Mouse (Mus musculus): ENCODE data around the gene Prkce.
A peak's percentile ranks its signal among the peaks of the same experiment; 100 is the strongest.

Gene Prkce

DNA sequence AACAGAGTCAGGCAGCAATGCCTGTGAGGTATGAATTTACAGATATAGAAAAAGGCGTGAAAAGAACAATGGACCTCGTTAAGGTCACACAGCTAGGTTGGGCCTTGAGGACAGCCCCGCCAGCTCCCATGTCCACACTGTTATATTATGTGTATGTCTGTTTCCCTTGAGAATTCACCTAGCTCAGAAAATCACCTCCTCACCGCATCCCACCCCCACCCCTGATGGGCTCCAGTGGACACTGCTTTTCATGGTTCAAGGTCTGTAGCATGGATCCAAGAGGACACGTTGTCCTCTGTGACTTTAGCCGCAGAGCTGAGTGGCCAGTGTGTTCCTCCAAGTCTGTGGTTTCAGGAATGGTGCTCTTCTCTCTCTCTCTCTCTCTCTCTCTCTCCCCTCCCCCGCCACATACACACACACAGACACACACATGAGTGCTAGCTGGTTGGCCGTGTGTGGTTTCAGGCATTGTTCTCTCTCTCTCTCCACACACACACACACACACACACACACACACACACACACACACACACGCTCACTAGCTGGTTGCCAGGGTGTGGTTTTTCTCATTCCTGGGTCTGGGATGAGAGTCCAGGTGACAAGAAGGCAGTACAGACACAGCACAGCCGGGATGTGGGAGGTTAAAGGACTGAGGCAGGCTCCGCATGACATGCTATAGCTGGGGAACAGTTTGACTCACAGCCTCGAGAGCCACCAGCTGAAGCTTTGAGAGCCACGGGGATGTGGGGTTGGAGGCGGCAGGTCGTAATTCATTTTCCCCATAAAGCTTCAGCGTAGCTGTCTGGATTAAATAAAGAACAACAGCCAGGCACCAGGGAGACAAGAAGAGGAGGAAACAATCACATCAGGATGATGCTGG is 162.7 kb downstream of the Prkce start:
- DNase-seq (ENCODE audit: low read depth, low spot score), result peak; percentile 82

DNA sequence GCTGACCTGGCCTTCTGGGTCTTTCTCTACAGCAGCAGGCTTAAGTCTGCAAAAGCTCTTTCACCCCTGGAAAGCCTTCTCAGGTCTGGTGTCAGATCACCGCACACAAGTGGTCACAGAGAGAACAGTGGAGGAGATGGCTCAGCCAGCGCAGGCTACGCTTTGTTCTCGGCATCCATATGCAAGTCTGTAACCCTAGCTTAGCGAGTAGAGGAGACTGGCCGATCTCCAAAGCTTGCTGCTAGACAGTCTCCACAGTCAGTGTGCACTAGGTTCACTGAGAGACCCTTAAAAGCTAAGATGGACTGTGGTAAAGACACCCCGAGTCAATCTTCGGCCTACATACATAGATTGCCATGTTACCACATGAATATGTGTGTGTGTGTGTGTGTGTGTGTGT is 164.2 kb downstream of the Prkce start:
- DNase-seq (ENCODE audit: low read depth, low spot score), result no peak

DNA sequence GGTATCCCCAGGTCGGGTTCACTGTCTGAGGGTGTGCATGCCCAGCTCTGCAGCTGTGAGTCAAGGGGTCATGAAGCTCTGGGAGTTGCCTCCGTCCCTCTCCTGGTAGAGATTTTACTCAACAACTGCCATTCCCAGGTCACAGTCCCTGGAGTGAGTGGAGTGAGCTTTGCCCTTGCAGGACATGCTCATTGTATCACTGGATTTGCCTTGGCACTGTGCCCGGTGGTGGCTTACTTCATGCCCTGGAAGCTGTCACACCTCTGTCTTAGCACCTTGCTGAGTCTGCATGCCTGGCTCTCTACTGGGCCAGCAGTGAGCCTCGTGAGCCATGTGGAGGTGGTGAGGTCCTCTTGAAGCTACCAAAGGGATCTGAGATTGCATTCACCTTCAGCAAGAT is 167.4 kb downstream of the Prkce start:
- DNase-seq (ENCODE audit: low read depth, low spot score), result no peak

DNA sequence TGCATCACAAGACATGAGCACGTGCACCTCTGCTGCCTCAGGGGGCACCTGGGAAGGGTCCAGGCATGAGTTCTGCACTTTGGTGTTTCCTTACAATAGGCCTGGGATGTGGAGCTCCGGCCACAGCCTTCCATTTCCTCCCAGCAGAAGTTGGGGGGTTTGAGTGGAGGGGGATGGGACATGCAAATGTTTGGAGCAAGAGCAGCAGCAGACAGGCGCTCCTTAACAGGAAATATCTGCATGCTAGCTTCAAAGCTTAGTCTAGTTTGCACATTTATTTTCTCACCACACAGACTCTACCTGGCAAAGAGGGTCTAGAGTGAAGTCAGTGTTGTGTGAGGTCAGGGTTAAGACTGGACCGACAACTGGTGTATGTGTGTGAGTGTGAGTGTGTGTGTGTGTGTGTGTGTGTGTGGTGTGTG is 169.1 kb downstream of the Prkce start:
- DNase-seq (ENCODE audit: low read depth, low spot score), result no peak

DNA sequence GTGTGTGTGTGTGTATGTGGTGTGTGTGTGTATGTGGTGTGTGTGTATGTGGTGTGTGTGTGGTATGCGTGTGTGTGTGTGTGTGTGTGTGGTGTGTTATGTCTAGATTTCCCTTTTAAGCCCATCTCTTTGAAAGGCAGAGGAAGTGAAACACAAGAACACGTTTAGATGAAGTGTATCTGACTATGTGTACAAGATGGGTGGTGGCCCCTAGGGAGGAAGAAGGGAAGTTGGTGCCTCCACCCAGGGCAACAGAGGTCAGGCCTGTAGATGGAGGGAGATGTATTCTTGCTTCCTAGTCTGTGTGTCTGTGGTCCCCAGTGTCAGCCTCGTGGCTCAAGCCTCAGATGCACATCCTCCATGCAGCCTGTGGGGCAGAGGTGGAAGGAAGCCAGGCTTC is 169.5 kb downstream of the Prkce start:
- no peak for DNase-seq (ENCODE audit: low read depth, low spot score)

DNA sequence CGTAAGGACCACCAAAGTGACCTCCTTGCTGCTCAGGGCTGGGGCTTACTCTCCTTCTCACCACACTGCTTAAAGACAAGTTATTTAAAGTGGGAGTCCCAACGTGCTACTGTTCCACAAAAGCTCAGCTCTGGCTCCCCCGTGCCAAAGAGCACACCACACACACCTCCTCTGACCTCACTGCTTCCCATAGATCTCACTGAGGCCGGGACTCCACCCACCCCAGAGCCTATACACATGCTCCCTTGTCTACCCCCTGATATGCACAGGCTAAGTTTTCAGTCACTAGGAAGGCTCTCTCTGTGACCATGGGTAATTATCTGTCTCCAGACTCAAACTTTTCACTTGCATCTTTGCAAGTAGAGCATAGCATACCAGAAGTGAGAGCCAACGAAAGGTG is 170.7 kb downstream of the Prkce start:
- DNase-seq (ENCODE audit: low read depth, low spot score), result no peak

DNA sequence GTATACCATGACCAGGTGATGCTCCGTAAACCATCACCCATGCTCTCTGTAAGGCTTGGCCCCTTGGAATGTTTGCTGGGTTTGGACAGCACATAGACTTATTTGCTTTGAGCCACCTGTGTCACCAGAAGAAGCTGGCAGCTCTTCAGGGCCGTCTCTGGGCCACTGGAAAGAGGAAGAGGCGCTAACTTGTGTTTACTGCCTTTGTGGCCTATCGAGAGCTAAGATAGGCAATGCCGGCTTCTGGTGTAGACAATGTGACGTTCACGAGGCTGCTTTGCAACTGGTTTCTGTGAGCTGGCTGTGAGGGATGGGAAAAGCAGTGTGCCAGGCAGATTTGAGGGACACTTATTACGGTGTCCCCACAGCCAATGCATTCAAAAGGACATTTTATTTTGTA is 176.4 kb downstream of the Prkce start:
- no peak for DNase-seq (ENCODE audit: low read depth, low spot score)

DNA sequence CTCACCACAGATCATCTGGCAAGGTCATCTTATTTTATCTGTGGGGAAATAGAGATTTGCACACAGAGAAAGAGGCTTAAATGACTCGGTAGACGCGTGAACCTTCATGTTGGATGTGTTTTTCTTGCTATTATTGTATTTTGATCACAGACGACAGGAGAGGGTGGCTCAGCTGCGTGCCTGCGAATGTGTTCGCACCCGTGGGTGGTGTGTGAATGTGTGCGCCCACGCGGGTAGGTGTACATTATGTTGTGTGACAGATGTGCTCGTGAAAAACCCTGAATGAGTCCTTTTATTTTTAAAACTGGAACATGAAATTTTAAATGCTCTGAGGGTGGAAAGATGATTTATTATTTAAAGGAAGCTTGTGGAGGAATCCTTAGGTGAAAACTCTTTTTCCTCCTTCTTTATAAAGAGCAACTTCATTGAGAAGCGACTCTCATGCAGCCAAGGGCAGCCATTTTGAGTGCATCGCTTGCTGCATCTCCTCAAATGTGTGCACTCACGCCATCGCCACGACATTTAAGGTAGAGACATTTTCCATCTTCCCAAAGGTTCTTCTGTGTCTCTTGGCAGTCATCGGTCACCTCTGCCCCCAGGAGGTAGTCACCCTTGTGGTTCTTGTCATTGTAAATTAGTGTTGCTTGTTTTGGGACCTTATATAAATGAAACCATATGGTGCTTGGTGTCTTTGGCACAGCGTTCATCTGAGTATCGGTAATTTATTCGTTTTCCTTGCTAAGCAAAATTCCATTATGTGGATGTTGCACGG is 177.8 kb downstream of the Prkce start:
- DNase-seq (ENCODE audit: low read depth, low spot score), result peak; percentile 20

DNA sequence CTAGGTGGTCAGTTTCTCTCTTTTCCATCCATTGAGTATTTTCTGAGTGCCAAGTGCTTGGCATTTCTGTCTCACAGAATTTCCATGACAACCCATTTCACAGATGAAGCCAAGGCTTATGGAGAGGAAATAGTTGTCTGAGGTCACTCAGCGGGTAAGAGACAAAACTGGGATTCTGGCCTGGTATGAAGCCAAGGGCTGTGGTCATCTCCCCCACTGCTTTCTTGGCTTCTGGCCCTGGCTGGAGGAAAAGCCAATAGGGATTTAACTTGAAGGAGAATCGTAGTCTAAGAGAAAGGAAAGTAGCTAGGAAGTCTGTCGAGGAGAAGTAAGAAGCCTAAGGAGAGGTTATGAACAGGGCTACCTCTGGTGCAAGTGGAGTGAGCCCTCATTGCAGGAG is 182.7 kb downstream of the Prkce start:
- no peak for DNase-seq (ENCODE audit: low read depth, low spot score)

DNA sequence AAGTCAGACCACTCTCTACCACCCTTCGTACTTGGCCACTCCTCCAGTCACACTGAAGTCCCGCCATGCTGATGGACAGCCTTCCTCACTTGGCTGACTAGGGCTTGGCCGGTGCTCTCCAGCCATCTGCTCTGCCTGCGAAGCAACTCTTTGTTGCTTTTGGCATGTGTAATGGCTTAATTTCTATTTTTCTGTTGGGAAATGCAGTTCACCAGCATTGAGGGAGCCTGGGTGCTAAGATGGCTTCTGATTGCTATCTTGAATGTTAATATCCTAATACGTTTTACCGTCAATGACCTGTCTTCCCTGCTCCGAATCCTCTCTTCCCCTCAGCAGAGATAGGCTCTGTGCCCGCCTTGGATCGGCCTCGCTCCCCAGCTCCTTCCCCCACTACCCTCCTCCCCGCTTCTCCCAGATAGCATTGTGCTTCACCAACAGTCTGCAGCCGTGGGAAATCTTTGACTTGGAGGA is 183.2 kb downstream of the Prkce start:
- DNase-seq (ENCODE audit: low read depth, low spot score), result no peak

DNA sequence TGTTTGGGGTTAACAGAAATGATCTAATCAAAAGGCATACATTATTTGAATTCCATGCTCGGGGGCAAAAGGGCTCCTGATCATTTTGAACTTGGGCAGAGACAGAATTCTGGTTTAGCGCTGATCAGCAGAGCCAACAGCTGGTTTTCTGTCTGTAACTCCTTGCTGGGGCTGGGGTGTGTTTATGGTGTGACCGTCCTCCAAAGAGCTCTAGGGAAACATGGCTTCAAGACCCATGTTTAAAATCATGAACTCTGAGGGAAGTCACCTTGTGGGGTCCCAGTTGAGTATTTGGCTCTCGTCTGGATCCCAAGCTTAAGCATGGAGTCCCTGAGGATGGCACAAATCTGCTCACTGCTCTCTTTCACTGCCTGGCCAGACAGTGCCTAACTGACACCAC is 183.7 kb downstream of the Prkce start:
- DNase-seq (ENCODE audit: low read depth, low spot score), result no peak

DNA sequence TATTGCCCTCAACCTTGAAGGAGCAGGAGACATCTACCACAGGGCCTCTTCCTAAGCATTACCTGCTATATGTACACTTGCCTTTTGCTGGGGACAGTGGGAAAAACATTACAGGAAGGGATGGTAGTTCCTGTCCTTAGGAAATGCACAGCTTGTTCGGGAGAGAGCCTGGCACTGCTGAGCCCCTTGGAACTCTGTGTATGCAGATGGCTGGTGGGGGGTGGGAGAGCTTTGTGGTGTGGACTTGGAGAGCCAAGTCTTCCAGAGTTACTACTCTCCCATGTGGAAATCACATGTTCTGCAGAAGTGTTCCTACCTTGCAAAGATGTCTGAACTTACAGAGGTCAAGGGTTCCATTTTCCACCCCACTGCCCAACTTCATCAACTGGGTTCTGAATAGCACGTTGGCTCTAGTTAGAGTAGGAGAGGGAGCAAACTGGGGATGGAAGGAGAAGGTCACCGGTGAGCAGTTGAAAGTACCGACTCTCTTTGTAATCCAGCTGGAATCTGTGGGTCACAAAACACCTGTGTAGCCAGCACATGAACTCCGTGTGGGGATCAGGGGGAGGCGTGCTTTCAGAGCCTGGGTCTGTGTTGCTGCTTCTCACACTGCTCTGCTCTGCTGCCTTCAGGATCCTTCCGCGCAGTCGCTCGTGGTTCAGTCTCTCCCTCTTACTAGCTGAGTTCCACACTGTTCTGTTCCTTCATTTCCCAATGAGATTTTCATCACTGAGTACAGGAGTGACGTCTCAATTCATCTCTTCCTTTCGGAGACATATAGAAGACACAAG is 184.9 kb downstream of the Prkce start:
- no peak for DNase-seq (ENCODE audit: low read depth, low spot score)

DNA sequence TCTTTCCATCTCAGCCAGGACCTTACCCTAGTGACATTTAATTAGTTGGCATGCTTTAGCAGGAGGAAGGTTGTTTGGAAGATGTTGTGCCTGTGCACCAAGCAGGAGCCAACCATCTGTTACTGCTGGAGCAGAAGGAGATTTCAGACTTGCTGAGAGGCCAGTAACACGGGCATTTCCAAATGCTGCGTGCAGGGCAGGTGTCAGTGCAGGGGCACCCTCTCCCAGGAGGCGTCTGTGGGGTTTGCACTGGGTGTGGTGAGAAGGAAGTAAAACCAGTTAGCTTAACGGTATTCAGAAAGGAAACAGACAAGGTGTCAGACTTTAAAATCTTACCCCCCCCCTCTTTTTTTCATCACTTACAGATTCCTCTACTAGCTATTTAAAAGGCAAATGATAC is 186.1 kb downstream of the Prkce start:
- no peak for DNase-seq (ENCODE audit: low read depth, low spot score)

DNA sequence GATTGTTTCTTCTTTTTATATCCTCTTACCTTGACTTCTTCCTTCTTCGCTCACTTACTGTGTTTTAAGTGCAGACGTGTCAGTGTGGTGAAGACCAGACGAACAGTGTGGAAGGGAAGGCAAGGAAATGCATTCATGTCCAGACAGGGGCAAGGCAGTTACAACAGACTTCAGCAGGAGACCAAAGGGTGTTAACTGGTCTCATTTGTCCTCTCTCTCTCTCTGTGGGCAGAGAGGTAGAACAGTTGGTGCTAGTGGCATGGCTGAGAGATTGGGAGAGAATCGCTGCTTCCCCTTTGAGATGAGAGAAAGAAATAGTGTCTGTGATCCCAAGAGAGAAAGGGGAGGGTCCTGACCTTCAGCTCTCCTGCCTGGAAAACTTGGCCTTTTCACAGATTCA is 186.5 kb downstream of the Prkce start:
- DNase-seq (ENCODE audit: low read depth, low spot score), result no peak

DNA sequence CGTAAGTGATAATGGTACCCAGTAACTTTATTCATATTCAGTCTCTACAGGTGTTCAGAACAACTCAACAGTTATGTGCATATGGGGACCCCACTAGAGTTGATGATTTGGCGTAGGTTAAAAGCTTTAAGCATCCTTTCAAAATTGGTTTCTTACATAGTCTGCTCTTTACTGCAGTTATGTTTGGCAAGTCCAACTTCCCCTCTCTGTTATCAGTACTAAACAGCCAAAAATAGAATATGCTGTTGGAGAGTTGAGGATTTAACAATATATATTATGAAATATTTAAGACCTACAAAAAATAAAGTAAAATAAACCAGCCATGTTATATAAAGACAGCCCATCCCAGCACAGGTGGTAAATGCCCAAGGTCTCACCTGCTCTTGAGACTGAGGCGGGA is 187.3 kb downstream of the Prkce start:
- DNase-seq (ENCODE audit: low read depth, low spot score), result no peak

DNA sequence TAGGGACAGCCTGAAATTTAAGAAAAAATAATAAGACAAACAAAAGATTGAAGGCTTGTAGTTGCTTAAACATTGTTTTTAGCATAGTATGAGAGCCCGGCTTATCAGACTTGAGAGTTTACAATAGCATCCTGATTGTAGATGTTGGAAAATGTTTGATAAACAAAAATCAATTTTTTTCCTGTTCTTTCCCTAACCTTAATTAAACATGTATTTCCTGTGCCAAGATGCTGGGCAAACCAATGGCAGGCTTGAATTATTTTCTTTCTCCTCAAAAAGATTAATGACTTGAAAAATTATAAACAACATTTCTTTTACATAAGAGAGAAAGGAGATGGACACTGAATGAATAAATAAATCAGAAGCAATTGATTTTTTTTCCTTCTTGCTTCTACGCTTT is 187.7 kb downstream of the Prkce start:
- DNase-seq (ENCODE audit: low read depth, low spot score), result no peak

DNA sequence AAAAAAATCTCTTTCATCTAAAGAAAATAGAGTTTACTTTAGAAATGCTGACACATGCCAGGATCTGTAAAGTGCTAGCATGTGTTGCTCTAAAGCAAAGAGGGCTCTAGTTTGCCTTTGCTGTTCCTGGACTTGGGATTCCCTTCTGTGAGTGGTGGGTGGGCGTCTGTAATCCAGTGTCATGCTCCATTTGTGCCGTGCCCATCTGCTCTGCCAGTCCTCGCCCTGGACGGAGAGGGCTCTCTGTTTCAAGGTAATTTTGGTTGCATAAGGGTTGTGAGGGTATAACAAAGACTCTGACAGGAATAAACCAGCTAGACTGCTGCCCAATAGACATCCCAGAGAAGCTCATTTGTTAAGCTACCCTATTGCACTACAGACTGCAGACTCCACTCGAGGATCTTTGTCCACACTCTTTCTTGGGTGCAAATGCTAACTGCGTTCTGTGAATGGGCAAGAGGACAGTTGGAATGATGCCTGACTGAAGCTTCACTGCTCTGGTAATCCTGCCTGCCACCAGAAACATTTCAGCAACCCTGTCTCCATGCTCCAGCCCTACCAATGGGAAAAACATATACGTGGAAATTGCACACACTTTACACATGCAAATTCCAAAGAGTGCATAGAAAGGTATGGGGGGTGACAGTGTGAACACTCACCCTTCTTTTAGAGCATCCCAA is 188.3 kb downstream of the Prkce start:
- DNase-seq (ENCODE audit: low read depth, low spot score), result no peak

DNA sequence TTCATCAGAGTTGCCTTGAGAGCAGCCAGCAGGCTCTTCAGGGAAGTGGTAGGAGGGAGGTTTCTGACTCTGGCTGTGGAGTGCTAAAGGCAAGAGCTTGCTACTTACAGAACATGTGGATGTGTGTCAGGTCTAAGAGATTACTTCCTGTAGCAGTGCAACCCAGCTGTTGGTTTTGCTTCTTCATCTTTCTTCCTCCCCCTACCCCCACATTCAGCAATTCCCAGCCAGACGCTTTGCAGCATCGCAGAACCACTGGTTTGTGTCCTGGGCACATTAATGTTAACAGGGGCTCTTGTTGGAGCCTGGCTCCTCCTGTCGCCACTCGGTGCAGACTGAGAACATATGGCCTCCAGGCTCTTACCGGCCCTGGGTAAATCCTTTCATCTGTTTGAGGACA is 190.8 kb downstream of the Prkce start:
- peak; percentile 53 for DNase-seq (ENCODE audit: low read depth, low spot score)

DNA sequence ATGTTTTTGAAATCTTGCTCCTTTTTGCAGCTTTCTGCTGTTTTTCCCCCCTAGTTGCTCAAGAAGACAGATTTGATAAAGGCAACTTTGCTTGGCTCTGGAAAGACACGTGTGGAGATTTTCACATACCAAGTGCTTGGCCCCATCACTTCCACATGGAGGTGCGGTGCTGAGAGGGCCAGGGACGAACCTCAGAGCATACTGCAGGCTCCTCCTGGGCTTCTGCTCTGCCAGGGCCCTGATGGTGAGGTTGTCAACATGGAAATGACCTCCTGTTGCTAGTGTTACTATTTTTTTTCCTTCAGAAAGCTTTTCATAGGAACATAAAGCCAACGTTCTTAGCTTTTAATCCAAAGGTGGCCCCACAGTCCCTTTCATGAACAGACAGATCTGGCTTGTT is 191.3 kb downstream of the Prkce start:
- no peak for DNase-seq (ENCODE audit: low read depth, low spot score)

DNA sequence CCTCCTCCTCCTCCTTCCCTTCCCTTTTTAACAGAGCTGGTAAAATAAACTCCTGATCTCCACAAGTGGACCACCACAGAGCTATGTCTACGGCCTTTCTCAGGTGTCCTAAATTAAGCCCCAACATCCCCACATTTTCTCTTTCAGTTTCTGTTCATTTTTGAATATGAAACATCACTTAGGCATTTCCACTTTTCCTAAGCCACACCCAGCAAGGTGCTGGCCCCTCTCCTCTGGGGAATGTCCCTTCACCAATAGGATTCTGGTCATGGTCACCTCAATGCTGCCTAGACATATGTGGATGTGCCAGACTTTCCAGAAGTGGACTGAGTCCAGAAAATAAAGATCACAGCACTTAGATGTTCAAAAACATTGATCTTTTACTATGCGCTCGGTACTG is 193.3 kb downstream of the Prkce start:
- no peak for DNase-seq (ENCODE audit: low read depth, low spot score)

DNA sequence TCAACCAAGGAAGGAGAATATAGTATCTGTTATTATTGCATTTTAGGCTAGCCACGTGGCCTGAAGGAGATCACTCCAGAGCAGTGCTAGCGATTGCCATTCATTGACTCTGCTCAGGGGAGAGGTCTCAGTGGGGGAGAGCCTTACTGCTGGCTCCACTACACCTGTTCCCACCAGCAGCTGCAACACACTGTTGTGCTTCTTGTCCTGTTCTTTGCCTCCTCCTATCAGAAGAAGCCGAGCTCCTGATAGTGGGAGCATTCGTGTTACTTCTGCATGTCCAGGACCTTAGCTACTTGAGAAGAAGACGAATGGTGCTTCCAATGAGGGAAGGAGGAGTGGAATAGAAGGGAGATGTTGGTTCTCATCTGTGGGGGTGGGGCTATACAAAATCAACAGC is 195.8 kb downstream of the Prkce start:
- no peak for DNase-seq (ENCODE audit: low read depth, low spot score)

All from mesoderm, embryonic 11.5 days (tissue).